Mouse (Mus musculus): ENCODE data around the gene Ackr2. TPM values are rescaled to one million over a fixed set of nuclear protein-coding genes. Genes with fewer than 3 reads are reported as not detected.

Gene Ackr2
- polyA plus RNA-seq, 1 experiment from 2014 or later = 0.18 TPM

DNA sequence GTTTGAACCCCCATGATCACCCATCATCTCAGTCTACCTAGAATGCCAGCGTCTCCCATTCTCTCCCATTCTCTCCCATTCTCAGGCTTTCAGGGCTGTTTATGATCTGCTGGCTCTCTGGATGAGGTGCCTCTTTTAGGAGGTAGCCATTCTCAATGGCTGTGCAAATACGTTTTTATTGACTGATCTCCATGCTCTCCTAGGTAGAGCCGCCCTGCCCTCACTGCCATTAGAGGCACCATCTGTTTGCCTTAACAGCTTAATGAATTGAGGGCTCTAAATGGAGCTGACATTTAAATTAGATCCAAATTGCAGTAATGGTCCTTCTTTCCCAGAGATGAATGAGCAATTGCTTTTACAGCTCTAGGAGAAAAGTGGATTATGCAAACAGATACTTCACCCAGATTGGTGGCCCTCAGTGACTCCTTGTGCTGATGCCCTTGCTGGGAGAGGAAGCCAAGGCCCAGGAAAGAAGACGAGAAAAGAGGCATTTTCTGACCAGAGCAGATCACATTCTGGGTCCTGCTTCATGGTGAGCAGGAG, 28.1 kb upstream of the Ackr2 start:
- Histone ChIP-seq H3K4me2 (replicated peaks) (no peak overlapping the region), H3K4me3 (no peak overlapping the region), H3K27me3 (no peaks in the 10 kb centered on the region), H3K9me3 (no peaks in the 10 kb centered on the region), H3K4me1 (no peaks in the 10 kb centered on the region), H3K36me3 (no peaks in the 10 kb centered on the region), H3K9ac (no peak overlapping the region), H3K27ac (no peak overlapping the region)
- no peak for ATAC-seq (ENCODE audit: low FRiP score, low read depth)
- WGBS = 17% methylated on average over 4 of the region's 4 CpGs

DNA sequence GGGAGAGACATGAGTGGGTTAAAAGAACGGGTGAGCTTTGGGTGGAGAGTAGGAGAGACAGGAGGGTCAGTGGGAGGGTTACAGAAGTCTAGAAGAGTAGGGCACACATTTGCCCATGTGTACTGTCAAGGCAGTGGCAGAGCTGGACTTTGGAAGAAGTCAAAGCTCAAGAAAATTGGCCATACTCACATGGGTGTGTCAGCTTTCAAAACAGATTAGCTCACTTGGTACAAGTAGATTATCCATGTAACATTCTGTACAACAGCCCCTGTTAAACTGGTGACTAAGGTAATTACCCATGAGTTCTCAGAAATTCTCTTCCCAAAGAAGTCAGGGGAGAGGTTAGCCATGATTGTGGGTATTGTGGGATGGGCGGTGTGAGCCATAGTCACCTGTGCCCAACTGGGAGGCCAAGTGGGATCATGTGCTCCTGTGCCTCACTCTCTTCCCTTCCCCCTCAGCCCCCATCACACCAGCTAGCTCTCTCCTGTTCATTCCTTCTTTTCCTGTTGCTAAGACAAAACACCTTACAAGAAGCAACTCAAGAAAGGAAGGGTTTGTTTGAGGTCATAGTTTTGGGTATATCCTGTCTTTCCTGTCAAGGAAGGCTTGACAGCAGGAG, 26.0 kb upstream of the Ackr2 start:
- Histone ChIP-seq H3K4me1 (0 out of 2 replicates have a peak, but pooled peaks cover 3% of the 10 kb centered on the region), H3K9me3 (no peaks in the 10 kb centered on the region), H3K27ac (no peak overlapping the region), H3K27me3 (0 out of 2 replicates have a peak, but pooled peaks cover 4% of the 10 kb centered on the region), H3K36me3 (no peaks in the 10 kb centered on the region), H3K4me2 (replicated peaks) (no peak overlapping the region), H3K9ac (no peak overlapping the region), H3K4me3 (no peak overlapping the region)
- ATAC-seq (ENCODE audit: low FRiP score, low read depth) = no peak
- WGBS = 69% methylated on average over 2 of the region's 2 CpGs

DNA sequence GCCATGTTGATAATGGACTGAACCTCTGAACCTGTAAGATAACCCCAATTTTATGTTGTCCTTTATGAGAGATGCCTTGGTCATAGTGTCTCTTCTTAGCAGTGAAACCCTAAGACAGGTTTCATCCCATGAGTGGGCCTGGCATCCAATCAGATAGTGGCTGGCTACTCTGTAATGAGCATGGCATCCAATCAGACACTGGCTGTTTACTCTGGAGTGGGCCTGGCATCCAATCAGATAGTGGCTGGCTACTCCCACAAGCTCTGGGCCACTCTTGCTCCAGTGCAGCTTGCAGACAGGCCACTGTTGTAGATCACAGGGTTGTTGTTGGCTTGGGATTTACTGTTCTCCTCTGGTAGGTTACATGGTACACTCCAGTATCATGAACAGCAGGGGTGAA, 24.6 kb upstream of the Ackr2 start:
- H3K9ac ChIP-seq = no peak overlapping the region
- no peak overlapping the region for H3K4me2 ChIP-seq (replicated peaks)
- no peaks in the 10 kb centered on the region for H3K36me3 ChIP-seq
- no peaks in the 10 kb centered on the region for H3K9me3 ChIP-seq
- no peak overlapping the region for H3K4me3 ChIP-seq
- 0 out of 2 replicates have a peak, but pooled peaks cover 3% of the 10 kb centered on the region for H3K4me1 ChIP-seq
- H3K27me3 ChIP-seq = 0 out of 2 replicates have a peak, but pooled peaks cover 4% of the 10 kb centered on the region
- no peak for ATAC-seq (ENCODE audit: low FRiP score, low read depth)
- H3K27ac ChIP-seq = no peak overlapping the region

DNA sequence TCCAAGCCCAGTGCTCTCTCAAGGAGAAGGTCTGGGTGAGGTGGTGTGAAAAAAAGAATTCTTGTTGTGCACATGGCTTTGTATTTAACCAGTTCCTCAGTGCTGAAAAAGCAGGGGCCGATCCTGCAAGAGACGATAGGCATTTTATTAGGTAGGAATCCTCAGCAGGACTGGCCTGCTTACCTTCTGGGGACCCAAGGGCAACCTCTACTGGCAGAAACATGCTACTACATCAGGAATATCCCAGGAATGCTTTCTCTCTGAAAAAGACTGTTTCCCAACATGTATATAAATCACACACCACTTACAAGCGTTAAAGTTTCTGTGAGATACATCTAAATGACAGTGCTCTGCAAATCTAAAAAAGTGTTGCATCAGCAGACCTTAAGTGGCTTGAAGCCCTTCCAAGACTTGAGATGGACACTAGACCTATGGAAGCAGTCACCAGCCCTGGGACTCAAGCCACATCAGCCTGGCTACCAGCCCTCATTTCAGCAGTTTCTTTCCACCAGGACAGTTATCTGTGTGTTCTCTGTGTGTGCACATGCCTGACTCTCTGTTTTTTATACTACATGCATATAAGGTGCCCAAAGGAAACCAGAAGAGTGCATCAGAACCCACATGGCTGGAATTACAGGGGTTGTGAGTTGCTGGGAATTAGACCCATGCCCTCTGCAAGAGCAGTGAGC, 21.0 kb upstream of the Ackr2 start:
- WGBS = 12% methylated on average over 3 of the region's 3 CpGs
- Histone ChIP-seq H3K4me3 (no peak overlapping the region), H3K27me3 (0 out of 2 replicates have a peak, but pooled peaks cover 4% of the 10 kb centered on the region), H3K9me3 (no peaks in the 10 kb centered on the region), H3K9ac (no peak overlapping the region), H3K4me1 (0 out of 2 replicates have a peak, but pooled peaks cover 7% of the 10 kb centered on the region), H3K4me2 (replicated peaks) (no peak overlapping the region), H3K27ac (no peak overlapping the region), H3K36me3 (no peaks in the 10 kb centered on the region)
- no peak for ATAC-seq (ENCODE audit: low FRiP score, low read depth)

DNA sequence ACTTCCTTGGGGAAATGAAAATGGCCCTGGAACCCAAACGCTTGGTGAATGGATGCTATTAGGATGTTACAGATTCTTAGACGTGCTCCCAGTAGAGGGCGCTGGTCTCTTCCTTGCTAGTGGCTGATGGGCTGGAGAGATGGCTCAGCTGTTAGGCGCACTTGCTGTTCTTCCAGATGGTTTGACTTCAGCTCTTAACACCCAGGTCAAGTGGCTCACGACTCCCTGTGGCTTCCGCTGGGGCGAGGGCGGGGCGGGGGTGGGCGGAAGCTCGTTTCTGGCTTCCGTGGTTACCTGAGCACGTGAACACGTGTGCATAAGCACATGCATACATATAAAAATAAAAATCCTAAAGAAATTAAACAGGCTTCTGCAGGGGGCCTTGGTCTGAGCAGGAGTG, 17.3 kb upstream of the Ackr2 start:
- Histone ChIP-seq H3K4me2 (replicated peaks) (peak overlapping the region; percentile 35), H3K36me3 (no peaks in the 10 kb centered on the region)
- WGBS = 32% methylated on average over 14 of the region's 14 CpGs

DNA sequence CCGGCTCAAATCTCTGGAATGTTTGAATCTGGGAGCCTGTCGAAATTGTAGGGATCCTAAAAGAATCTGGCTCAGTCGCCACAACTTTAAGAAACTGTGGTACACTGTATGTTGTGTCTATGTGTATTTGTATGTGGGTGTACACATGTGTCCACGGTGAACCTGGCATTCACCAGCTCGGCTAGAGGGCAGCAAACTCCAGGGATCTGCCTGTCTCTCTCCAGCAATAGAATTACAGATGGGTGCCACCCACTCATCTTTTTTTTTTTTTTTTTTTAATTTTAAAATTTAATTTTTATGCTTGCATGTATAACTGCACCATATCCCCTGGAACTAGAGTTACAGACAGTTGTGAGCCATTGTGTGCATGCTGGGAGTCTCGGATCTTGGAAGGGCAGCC, 16.9 kb upstream of the Ackr2 start:
- Histone ChIP-seq H3K4me2 (replicated peaks) (no peak overlapping the region), H3K27me3 (0 out of 2 replicates have a peak, but pooled peaks cover 3% of the 10 kb centered on the region), H3K9ac (no peak overlapping the region), H3K4me1 (0 out of 2 replicates have a peak, but pooled peaks cover 7% of the 10 kb centered on the region), H3K36me3 (no peaks in the 10 kb centered on the region), H3K27ac (no peak overlapping the region), H3K4me3 (no peak overlapping the region), H3K9me3 (no peaks in the 10 kb centered on the region)
- ATAC-seq (ENCODE audit: low FRiP score, low read depth) = no peak
- 68% methylated on average over 6 of the region's 6 CpGs for WGBS

More for the DNA sequence above, 17.3 kb upstream of the Ackr2 start:
- Histone ChIP-seq H3K4me1 (0 out of 2 replicates have a peak, but pooled peaks cover 7% of the 10 kb centered on the region), H3K27ac (no peak overlapping the region), H3K9ac (no peak overlapping the region), H3K27me3 (0 out of 2 replicates have a peak, but pooled peaks cover 4% of the 10 kb centered on the region), H3K9me3 (no peaks in the 10 kb centered on the region), H3K4me3 (no peak overlapping the region)
- no peak for ATAC-seq (ENCODE audit: low FRiP score, low read depth)

DNA sequence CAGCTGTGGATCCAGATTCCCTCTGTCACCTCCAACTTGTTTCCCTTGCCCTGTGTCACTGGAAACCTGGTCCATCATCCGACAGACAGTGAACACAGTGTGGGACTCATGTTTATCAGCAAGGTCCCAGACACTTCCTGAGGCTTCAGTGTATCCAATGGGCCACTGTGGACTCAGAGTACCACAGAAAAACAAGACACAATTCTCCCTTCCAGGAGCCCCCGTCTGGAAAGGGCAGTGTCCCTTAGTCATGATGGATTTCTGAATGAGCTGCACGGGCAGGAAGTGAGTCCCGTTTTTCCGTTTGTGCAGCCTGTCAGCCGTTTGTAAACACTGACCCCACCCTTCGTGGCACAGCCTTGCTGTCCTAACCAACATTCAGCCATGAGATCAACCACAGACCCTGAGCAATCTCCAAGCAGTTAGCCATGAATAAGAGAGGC, 16.1 kb upstream of the Ackr2 start:
- H3K27ac ChIP-seq = no peak overlapping the region

DNA sequence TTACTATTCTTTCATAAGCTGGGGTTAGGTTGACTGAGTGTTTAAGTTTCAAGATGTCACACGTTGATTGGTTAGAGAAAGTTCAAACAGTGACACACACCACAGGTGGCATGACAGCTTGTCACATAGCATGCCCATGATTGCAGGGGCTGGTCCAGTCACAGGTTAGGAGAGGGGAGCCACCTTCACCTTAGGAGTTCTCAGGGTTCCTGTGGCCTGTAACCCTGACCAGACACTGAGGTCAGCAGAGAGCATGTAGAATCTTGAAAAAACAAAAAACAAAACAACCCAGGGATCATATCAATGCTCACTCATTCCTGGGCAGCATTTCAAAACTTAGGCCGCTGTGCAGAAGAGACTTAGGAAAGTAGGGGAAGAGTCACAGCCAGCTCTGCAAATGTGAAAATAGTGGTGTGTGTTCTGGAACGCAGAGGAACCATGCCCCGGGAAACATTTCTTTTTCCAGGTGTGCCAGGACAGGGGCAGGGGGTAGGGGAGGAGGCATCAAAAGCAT, 8.2 kb upstream of the Ackr2 start:
- Histone ChIP-seq H3K27me3 (no peaks in the 10 kb centered on the region), H3K4me3 (no peak overlapping the region), H3K36me3 (no peaks in the 10 kb centered on the region), H3K9me3 (no peaks in the 10 kb centered on the region), H3K27ac (no peak overlapping the region), H3K9ac (0 out of 2 replicates have a peak overlapping the region, but pooled peaks have one; percentile 39), H3K4me2 (replicated peaks) (0 out of 2 replicates have a peak overlapping the region, but pooled peaks have one; percentile 34), H3K4me1 (peaks cover 11% of the 10 kb centered on the region; the same call in 1 of the 2 replicates)
- 69% methylated on average over 4 of the region's 4 CpGs for WGBS
- no peak for ATAC-seq (ENCODE audit: low FRiP score, low read depth)

More for the DNA sequence above, 16.1 kb upstream of the Ackr2 start:
- Histone ChIP-seq H3K4me1 (0 out of 2 replicates have a peak, but pooled peaks cover 5% of the 10 kb centered on the region), H3K27me3 (no peaks in the 10 kb centered on the region), H3K9me3 (no peaks in the 10 kb centered on the region), H3K9ac (no peak overlapping the region), H3K4me3 (no peak overlapping the region), H3K36me3 (no peaks in the 10 kb centered on the region), H3K4me2 (replicated peaks) (no peak overlapping the region)
- ATAC-seq (ENCODE audit: low FRiP score, low read depth) = no peak
- WGBS = 61% methylated on average over 7 of the region's 7 CpGs

DNA sequence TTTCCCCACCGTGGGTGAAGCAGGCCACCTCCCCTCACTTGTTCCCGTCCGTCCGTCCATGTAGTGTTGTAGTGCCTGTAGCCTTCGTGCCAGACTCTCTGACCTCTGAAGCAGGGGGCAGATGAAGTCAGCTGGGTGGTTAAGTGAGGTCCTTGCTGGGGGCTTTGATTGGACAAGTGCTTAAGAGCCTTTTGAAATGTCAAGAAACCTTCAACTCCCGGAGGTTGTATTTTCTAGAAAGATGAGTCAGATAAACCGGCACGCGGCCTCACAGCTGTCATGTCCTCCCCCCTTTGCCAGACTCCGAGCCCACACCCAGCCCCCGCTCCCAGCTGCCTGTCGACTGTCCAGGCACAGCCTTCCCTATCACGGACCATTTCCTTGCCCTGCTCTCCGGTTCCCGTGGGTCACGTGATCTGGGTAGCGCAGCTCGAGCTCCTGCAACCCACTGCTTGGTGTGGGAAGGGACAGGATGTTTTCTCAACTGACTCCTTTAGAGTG, 7.7 kb upstream of the Ackr2 start:
- peak overlapping the region; percentile 34 for H3K4me2 ChIP-seq (replicated peaks)
- ATAC-seq (ENCODE audit: low FRiP score, low read depth) = no peak
- WGBS = 31% methylated on average over 18 of the region's 18 CpGs
- 0 out of 2 replicates have a peak overlapping the region, but pooled peaks have one; percentile 39 for H3K9ac ChIP-seq
- H3K27me3 ChIP-seq = no peaks in the 10 kb centered on the region
- no peaks in the 10 kb centered on the region for H3K9me3 ChIP-seq
- H3K4me3 ChIP-seq = no peak overlapping the region
- H3K4me1 ChIP-seq = peaks cover 11% of the 10 kb centered on the region; the same call in 1 of the 2 replicates
- no peaks in the 10 kb centered on the region for H3K36me3 ChIP-seq
- no peak overlapping the region for H3K27ac ChIP-seq

DNA sequence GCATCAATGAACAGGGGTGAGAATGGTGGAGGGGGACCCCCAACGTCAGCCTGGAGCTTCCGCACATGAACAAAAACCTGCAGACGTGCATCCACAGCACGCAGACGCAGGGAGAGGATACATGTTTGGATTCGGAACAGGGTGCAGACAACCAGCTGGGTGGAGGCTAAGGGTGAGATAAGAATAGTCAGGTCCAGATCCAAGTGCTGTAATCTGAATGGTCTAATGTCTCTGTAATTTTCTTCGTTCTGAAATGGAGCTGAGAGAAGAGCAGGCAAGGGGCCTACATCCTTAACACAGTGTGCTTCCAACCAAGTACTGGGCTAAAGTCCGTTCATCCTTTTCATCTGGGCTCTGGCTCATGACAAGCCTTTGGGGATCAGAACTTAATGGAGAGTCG, 6.9 kb upstream of the Ackr2 start:
- H3K4me3 ChIP-seq = no peak overlapping the region
- H3K36me3 ChIP-seq = no peaks in the 10 kb centered on the region
- no peaks in the 10 kb centered on the region for H3K9me3 ChIP-seq
- H3K4me2 ChIP-seq (replicated peaks) = no peak overlapping the region
- WGBS = 88% methylated on average over 9 of the region's 9 CpGs
- peaks cover 11% of the 10 kb centered on the region; the same call in 1 of the 2 replicates for H3K4me1 ChIP-seq
- H3K27ac ChIP-seq = no peak overlapping the region
- ATAC-seq (ENCODE audit: low FRiP score, low read depth) = no peak
- H3K9ac ChIP-seq = no peak overlapping the region
- no peaks in the 10 kb centered on the region for H3K27me3 ChIP-seq

DNA sequence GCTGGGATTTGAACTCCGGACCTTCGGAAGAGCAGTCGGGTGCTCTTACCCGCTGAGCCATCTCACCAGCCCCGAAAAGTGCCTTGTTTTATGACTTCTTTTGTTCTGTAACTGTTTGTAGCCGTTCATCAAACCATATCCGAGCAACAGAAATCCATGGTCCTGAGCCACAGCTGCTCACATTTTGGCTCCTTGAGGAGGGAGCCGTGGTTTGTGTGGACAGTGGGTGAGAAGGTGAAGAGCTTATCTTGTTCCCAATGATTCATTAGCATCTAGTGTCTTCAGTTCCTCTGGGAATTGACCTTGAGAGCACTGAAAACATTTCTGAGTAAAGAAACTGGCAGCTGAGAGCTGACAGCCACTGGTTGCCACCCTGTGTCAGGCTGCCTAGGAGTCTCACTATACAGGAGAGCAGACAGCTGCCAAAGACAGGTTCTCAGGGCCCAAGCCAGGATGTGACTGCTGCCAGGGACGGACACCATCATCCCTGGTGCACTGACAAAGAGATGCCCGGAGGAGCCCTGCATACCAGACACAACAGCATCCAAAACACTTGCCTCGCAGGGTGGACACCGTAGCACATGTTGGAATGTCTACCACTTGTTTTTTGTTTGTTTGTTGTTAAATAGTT, 6.0 kb upstream of the Ackr2 start:
- Histone ChIP-seq H3K27me3 (no peaks in the 10 kb centered on the region), H3K9ac (no peak overlapping the region), H3K4me1 (peaks cover 11% of the 10 kb centered on the region; the same call in 1 of the 2 replicates), H3K36me3 (no peaks in the 10 kb centered on the region), H3K9me3 (no peaks in the 10 kb centered on the region), H3K27ac (no peak overlapping the region), H3K4me3 (no peak overlapping the region), H3K4me2 (replicated peaks) (no peak overlapping the region)
- 84% methylated on average over 12 of the region's 12 CpGs for WGBS
- no peak for ATAC-seq (ENCODE audit: low FRiP score, low read depth)

Data from limb, embryonic 13.5 days (tissue).